Mouse (Mus musculus): Measurements from ENCODE around the gene Alkbh6. TPM values are rescaled to one million over a fixed set of nuclear protein-coding genes. Genes with fewer than 3 reads are reported as not detected.

Alkbh6 gene
- polyA plus RNA-seq (2017; shearing (Covaris generic)), result 100 to 1,000 TPM; 152 to 164 TPM

DNA sequence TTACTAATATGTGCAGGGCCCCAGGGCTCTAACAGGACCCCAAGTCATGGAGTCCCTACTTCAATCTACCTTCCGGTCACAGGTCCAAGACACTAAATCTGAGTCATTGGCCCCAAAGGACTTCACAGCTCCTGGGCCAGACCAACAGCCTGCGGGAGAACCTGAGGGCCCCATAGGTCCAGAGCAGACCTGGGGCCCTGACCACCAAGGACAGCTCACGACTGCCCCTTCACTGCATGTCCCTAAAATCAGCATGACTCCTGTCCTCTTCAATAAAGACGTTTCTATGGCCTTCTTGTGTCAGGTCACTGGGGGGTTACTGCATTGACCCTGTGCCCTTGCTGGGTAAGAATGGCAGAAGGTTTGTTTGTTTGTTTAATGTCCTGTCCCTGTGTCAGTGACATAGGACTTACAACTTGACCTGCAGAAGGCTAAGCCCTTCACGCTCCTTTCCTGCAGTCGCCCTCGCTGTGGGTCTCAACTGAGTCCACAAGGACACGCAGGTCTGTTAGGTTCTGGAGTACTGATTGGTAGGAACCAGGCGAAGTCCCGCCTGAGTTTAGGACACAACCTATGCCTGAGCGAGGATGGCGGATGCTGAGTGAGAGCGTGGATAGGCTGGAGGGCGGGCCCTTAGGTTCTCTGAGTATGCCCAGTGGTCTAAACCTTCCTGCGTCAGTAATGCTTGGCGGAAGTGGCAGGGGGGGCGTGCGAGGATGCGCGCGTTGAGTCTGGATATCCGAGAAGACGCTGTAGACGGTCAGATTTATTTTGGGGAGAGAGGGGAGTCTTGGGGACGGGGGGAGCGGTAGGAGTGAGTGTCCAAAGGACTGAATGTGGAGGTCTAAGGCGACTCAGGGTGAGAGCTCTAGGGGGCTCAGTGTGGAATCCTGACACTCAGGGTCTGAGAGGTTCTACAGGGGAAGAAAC is at the start of gene Alkbh6:
TSS of gene Alkbh6 (plus strand) at position 642 of the 930 bp plus-strand sequence.

DNA sequence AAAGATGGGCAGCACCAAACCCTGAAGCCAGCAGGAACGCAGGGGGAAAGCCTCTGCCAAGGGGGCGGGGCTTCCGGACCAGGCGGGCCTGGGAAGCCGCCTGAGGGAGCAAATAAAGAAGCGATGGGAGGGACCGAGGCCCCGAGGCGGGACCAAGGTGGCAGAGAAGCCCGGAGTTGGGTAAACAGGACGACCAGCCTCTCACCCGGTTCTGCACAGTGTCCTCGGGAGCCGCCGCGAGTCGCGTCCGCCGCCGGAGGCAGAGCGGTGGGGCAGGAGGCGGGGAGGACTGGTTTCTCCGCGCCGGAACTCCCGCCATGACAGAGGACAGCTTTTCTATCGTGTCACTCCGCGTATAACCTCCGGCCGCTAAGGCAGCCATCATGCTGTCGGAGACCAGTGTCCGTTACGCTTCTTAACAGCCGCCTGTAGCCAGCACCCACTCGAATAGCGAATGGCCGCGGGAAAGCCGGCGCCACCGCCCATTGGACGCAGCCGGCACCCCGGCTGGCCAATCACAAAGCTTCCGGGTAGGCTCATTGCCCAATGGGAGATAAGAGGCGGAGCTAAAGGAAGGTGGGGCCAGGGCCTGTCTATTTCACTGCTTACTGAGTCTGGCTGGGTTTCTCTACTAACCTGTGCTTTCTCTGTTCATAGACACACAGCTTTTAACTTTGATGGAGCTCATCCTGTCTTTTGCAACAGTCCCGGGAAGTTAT is 28.4 kb upstream of the Alkbh6 start, which contains the start of the genes Thap8 and Wdr62:
TSS of gene Thap8 (plus strand) at position 144 of the 719 bp plus-strand sequence.
TSS of gene Wdr62 (minus strand) at position 469 of the 719 bp plus-strand sequence.

DNA sequence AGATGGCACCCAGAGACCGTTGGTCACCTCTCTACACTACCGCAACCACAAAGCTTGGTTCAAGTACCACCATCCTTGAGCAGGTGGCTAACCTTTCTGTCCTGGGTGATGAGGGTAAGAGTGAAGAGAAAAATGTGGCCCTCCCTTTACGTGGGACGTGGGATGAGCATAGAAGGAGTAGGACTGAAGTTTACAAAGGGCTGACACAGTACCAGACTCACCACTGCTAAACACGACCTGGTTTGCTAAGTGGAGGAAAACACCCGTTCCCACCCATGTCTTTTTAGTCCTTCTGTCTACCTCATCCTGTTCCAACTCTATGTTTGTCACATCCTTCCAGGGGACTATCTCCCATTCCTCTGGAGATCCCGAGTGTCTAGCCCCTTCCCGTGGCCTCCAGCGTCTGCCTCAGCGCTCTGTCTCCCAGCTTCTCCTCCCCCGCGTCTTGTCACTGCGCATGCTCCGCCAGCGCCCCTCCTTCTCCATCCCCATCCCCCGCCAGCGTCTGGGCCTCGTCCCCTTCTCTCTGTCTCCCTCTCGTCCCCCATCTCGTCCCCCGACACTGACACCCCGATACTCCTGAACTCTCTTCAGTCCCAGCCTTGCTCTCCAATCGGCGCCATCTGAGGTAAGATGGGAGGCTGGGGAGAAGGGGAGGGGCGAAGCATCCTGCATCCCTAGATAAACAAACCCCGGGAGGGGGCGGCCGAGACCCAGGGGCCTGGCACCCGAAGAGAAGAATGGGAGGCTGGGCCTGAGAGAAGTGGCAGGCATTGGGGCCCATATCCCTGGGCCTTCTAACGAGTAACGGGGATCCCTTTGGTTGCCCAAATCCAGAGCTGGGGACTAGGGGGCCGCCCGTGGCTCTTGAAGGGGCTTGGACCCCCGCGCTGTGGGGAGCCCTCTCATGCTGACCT is 17.0 kb upstream of the Alkbh6 start, which contains the start of gene Clip3:
TSS of gene Clip3 (plus strand) at position 514 of the 917 bp plus-strand sequence.

DNA sequence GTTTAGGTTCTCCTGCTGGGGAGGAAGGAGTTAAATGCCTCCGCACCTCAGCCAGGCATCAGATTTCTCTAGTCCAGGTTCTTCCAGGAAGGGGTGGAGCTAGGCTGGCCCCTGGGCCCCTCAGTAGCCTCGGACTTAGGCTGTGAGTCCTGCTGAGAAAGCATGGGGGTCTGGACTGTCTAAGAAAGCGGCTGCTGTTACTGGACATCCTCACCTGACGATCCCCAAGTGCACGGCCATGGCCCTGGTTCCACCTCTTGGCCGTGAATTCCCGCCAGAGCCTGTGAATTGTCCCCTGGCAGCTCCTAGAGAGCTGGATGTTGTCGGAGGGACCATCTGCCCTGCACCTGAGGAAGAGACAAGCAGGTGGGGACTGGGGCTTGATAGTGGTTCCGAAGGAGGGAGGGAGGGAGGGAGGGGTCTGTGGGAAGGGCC is 6.2 kb downstream of the Alkbh6 start, which contains the start of gene Syne4:
TSS of gene Syne4 (plus strand) at position 87 of the 435 bp plus-strand sequence.

DNA sequence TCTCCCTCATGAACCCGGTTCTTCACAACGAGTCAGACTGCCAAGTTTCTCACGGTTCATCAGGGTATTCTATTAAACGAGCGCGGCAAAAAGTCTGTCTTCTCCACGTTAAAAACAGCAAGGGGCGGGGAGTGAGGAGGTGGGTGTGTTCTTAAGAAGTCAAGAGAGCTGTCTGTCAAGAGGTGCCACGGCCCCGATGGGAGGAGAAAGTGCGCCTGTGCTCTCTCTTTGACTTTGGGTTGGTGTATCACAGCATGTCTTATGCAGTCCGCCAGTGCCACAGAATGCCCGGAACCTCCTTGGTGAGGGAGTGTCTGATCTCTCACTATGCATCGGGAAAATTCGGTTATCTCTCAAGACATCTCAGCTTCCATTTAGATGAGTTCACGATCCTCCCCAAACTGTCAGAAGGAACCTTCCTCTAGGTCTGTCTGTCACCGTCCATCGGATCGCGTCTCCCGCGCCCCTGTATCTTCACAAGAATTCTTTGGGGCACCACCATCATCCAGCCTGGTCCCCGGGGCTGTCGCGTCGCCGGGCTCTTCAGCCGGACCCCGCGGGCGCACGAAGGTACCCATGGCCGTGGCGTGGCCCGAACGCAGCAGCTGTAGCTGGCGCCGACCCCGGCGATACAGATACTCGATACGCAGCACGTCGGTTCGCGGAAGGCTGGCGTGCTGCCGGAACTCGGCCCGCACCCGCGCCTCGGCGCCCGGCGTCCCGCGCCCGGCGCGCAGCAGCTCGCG is 13.2 kb downstream of the Alkbh6 start, which contains the start of gene E130208F15Rik:
TSS of gene E130208F15Rik (plus strand) at position 202 of the 746 bp plus-strand sequence.

DNA sequence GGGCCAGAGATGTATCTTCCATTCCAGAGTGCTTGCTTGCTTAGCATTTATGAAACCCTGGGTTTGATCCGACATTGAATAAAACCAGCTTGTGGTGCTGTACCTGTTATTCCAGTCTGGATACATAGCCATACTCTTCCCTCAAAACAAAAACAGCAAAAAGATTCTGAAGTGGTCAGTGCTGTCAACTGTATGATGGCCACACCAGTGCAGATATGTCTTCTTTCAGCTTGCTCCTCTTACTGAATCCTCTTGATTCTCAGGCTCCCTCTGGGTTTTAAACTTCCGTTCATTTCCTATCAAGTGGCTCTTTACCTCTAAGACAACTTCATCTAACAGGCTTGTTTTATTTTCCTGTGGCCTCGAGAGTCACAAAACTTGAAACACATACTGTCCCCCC is 15.3 kb downstream of the Alkbh6 start, which contains the start of gene Sdhaf1:
TSS of gene Sdhaf1 (minus strand) at position 101 of the 400 bp plus-strand sequence.

DNA sequence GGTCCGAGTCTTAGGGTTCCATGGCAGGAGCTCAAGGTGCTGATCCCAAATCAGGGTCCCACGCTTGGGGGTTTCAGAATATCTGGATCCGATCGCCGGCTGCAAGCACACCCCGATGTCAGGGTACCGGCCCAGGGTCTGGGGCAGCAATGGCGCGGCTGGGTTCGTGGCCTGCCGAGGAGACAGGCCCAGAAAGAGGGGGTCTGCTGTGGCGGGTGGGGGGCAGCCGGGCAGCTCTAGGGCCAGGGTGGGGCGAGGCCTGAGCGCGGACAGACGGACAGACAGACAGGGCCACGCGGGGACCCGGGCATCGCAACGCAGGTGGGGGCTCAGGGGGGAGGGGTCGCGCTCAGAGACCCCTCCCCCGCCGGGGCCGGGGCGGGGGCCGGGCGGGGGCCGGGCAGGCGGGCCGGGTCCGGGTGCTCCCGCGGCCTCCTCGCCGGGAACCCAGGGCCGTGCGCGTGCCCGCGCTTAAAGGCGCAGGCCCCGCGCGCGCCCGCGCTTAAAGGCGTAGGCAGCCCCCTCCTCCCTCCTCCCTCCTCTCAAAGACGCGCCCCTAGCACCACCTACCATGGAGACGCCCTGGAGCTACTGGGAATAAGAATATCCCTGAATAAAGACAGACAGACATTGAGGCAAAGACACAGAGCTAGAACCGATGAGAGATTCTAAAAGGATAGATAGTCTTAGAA is 54.3 kb downstream of the Alkbh6 start, which contains the start of gene Lrfn3:
TSS of gene Lrfn3 (minus strand) at position 121 of the 692 bp plus-strand sequence.

Other genes starting within 250 kb of the Alkbh6 start
- gene Zfp82, start 235.8 kb upstream of the Alkbh6 start, polyA plus RNA-seq (2017; shearing (Covaris generic)), result 10 to 100 TPM in 1 of 2 experiments, 1 to 10 TPM in 1; 9.1 to 18.0 TPM
- gene Gm26920, start 218.3 kb upstream of the Alkbh6 start, polyA plus RNA-seq (2017; shearing (Covaris generic)), result 1 to 10 TPM; 1.0 to 1.7 TPM
- gene Zfp566, start 218.2 kb upstream of the Alkbh6 start, polyA plus RNA-seq (2017; shearing (Covaris generic)), result 1 to 10 TPM; 9.8 to 9.9 TPM
- 10 to 100 TPM; 59.3 to 66.2 TPM for gene Zfp260, start 213.9 kb upstream of the Alkbh6 start, polyA plus RNA-seq (2017; shearing (Covaris generic))
- 10 to 100 TPM in 1 of 2 experiments, 1 to 10 TPM in 1; 9.7 to 18.8 TPM for gene Zfp382, start 186.8 kb upstream of the Alkbh6 start, polyA plus RNA-seq (2017; shearing (Covaris generic))
- gene Zfp146, start 139.0 kb upstream of the Alkbh6 start, polyA plus RNA-seq (2017; shearing (Covaris generic)), result 10 to 100 TPM; 18.5 to 23.9 TPM
- gene Cox7a1, start 124.6 kb upstream of the Alkbh6 start, polyA plus RNA-seq (2017; shearing (Covaris generic)), result under 1 TPM in 1 of 2 experiments, not detected in 1; 0.43 TPM
- gene Capns1, start 109.9 kb upstream of the Alkbh6 start, polyA plus RNA-seq (2017; shearing (Covaris generic)), result 10 to 100 TPM; 81.2 to 88.6 TPM
- 10 to 100 TPM; 52.7 to 55.1 TPM for gene Polr2i, start 76.8 kb upstream of the Alkbh6 start, polyA plus RNA-seq (2017; shearing (Covaris generic))
- 100 to 1,000 TPM; 106 to 120 TPM for gene Tbcb, start 76.4 kb upstream of the Alkbh6 start, polyA plus RNA-seq (2017; shearing (Covaris generic))
- not detected for gene Ovol3, start 73.0 kb upstream of the Alkbh6 start, polyA plus RNA-seq (2017; shearing (Covaris generic))
- 1 to 10 TPM in 1 of 2 experiments, under 1 TPM in 1; 0.31 to 1.4 TPM for gene Thap8, start 28.6 kb upstream of the Alkbh6 start, polyA plus RNA-seq (2017; shearing (Covaris generic))
- 10 to 100 TPM in 1 of 2 experiments, 1 to 10 TPM in 1; 4.1 to 20.0 TPM for gene Wdr62, start 28.3 kb upstream of the Alkbh6 start, polyA plus RNA-seq (2017; shearing (Covaris generic))
- gene Clip3, start 17.0 kb upstream of the Alkbh6 start, polyA plus RNA-seq (2017; shearing (Covaris generic)), result 1 to 10 TPM; 4.0 to 9.0 TPM
- 10 to 100 TPM; 13.3 to 21.9 TPM for gene Syne4, start 6.1 kb downstream of the Alkbh6 start, polyA plus RNA-seq (2017; shearing (Covaris generic))
- not detected for gene E130208F15Rik, start 13.0 kb downstream of the Alkbh6 start, polyA plus RNA-seq (2017; shearing (Covaris generic))
- gene Sdhaf1, start 15.2 kb downstream of the Alkbh6 start, polyA plus RNA-seq (2017; shearing (Covaris generic)), result 10 to 100 TPM; 36.0 to 57.6 TPM
- not detected for gene Lrfn3, start 54.1 kb downstream of the Alkbh6 start, polyA plus RNA-seq (2017; shearing (Covaris generic))
- 10 to 100 TPM in 1 of 2 experiments, 1 to 10 TPM in 1; 2.4 to 16.6 TPM for gene Tyrobp, start 105.0 kb downstream of the Alkbh6 start, polyA plus RNA-seq (2017; shearing (Covaris generic))
- 100 to 1,000 TPM; 388 to 519 TPM for gene Hcst, start 111.1 kb downstream of the Alkbh6 start, polyA plus RNA-seq (2017; shearing (Covaris generic))
- 100 to 1,000 TPM in 1 of 2 experiments, 10 to 100 TPM in 1; 93.7 to 126 TPM for gene Nfkbid, start 113.0 kb downstream of the Alkbh6 start, polyA plus RNA-seq (2017; shearing (Covaris generic))
- gene Aplp1, start 136.8 kb downstream of the Alkbh6 start, polyA plus RNA-seq (2017; shearing (Covaris generic)), result 10 to 100 TPM; 25.4 to 35.3 TPM
- gene Kirrel2, start 149.0 kb downstream of the Alkbh6 start, polyA plus RNA-seq (2017; shearing (Covaris generic)), result not detected
- not detected for gene Nphs1, start 149.6 kb downstream of the Alkbh6 start, polyA plus RNA-seq (2017; shearing (Covaris generic))
- under 1 TPM in 1 of 2 experiments, not detected in 1; 0.95 TPM for gene Prodh2, start 184.9 kb downstream of the Alkbh6 start, polyA plus RNA-seq (2017; shearing (Covaris generic))
- 1 to 10 TPM in 1 of 2 experiments, under 1 TPM in 1; 0.82 to 1.1 TPM for gene Arhgap33, start 226.3 kb downstream of the Alkbh6 start, polyA plus RNA-seq (2017; shearing (Covaris generic))
- 1 to 10 TPM; 3.4 to 7.8 TPM for gene Hspb6, start 243.5 kb downstream of the Alkbh6 start, polyA plus RNA-seq (2017; shearing (Covaris generic))
- 1 to 10 TPM; 6.0 to 9.2 TPM for gene Proser3, start 243.6 kb downstream of the Alkbh6 start, polyA plus RNA-seq (2017; shearing (Covaris generic))